Mouse (Mus musculus): ENCODE data around the gene Saxo1.

Saxo1 gene

DNA sequence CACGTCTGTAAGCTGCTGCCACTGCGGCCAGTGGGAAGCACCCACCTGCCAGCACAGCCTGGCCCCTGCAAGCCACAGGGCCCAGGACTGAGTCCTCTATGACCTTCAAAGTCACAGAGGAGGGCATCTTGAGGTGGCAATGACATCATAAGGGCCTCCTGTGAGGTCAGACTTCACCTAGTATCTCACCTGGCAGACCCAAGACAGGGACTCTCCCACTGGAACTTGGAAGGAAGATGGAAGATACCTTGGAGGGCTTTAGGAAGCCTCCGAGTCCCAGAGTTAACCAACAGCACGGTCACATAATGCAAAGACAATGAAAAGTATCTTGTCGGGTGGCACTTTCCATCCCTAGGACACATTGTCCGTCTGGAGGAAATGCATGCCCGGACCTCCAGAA is at the start of gene Saxo1:
Gene Saxo1 (minus strand): TSS at position 101 of the 400 bp plus-strand sequence.
- DNase-seq (ENCODE audit: low spot score) = no peak

DNA sequence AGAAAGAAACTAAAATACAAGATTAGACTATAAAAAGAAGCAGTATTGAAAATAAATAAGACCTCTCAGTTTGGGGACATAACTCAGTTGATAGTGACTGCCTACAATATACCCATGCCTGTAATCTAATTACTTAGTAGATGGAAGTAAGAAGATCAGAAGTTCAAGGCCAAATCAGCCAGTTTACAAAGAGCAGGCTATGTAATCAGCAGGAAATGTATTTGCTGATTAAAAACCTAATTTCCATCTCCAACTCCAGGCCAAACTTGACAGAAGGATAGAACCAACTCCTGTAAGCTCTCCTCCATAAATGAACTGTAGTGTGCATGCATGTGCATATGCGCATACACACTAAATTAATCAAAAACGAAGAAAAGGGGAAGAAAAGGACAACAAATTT is 33.2 kb upstream of the Saxo1 start:
- DNase-seq (ENCODE audit: low spot score) = no peak

- DNase-seq (ENCODE audit: low spot score) = no peak
Measured at GRCm38 (mm10) chr4:86588236-86588635, 30.1 kb upstream of the Saxo1 start.

DNA sequence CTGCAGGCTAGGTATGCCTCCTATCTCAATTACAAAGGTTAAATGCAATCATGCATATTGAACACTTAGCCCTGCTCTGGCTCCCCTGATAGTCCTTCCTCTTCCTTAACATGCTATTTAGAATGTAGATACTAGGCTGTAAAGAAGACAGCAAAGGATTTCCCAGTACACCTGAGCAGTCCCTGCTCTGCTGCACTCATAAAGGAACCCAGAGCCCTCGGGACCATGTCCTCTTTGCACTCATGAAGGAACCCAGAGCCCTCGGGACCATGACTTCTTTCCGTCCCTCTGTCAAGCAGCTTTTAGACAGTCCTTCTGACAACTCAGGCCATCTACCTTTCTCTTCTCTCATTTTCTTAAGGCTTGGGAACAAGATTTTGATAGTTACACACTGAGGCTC is 22.5 kb upstream of the Saxo1 start:
- no peak for DNase-seq (ENCODE audit: low spot score)

DNA sequence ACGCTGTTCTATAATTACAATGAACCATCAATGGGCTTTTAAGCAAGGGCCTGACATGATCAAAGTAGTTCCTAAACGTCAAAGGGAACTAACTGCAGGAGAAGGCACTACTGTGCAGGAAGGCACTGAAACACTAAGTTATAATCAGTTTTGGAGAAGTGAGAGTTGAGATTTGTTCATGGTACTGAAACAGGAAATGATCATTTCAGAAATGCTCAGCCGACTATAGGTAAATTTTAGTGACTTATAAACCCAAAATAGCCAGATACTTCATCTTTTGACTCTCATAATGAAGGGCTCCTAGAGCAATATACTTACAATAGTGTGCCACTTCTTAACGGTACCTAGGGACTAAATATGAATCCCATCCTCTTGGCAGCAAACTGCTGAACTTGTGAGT is 21.9 kb upstream of the Saxo1 start:
- DNase-seq (ENCODE audit: low spot score) = no peak

GRCm38 (mm10) chr4:86576630-86577225 is 18.6 kb upstream of the Saxo1 start:
- no peak for DNase-seq (ENCODE audit: low spot score)

DNA sequence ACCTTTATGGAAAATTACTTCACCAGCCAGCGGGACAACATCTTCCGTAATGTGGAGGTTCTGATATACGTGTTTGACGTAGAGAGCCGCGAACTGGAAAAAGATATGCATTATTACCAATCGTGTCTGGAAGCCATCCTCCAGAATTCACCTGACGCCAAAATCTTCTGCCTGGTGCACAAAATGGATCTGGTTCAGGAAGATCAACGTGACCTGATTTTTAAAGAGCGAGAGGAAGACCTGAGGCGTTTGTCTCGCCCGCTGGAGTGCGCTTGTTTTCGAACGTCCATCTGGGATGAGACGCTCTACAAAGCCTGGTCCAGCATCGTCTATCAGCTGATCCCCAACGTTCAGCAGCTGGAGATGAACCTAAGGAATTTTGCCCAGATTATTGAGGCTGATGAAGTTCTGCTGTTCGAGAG is 18.0 kb upstream of the Saxo1 start:
- DNase-seq (ENCODE audit: low spot score) = no peak

GRCm38 (mm10) chr4:86575283-86575983 is 17.3 kb upstream of the Saxo1 start, which contains the start of gene Rraga:
Gene Rraga, plus strand, starts transcription at chr4:86575668.
- peak; percentile 95 for DNase-seq (ENCODE audit: low spot score)

GRCm38 (mm10) chr4:86574939-86575282 is 16.8 kb upstream of the Saxo1 start:
- no peak for DNase-seq (ENCODE audit: low spot score)

DNA sequence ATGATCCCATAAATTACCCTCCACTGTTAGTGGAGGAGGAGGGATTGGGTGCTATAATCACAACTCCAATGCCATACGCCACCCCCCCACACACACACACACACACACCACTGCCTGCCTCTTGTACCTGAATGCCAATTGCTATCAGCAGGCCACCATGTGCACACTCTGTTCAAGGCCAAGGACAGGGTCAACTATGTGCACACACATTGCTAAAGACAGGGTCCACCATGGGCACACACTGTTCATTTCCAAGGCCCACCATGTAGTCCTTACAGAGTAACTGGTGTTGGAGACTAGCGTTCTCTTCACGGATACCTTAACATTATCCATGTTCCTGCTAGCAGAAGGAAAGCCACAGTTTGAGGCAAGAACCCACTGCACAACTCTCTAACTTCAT is 2.9 kb upstream of the Saxo1 start:
- no peak for DNase-seq (ENCODE audit: low spot score)

DNA sequence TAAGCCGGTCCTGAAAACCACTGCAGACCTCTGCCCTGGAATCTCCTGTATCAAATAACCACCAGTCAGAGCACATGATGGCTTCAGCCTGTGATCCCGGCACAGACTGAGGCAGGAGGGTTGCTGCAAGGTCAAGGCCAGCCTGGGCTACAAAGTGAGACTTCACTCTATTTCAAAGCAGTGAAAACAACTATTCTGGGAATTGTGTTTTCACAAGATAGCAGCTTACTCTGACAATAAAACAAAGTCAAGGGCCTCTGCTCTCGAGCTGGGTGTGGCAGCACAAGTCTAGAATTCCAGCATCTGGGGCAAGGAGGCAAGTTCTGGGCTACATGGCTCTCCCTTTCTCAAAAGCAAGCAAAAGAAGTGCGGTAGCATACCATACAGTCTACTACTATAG is 878 bp upstream of the Saxo1 start:
- DNase-seq (ENCODE audit: low spot score) = no peak

GRCm38 (mm10) chr4:86557371-86557770 is 757 bp downstream of the Saxo1 start:
- DNase-seq (ENCODE audit: low spot score) = no peak

DNA sequence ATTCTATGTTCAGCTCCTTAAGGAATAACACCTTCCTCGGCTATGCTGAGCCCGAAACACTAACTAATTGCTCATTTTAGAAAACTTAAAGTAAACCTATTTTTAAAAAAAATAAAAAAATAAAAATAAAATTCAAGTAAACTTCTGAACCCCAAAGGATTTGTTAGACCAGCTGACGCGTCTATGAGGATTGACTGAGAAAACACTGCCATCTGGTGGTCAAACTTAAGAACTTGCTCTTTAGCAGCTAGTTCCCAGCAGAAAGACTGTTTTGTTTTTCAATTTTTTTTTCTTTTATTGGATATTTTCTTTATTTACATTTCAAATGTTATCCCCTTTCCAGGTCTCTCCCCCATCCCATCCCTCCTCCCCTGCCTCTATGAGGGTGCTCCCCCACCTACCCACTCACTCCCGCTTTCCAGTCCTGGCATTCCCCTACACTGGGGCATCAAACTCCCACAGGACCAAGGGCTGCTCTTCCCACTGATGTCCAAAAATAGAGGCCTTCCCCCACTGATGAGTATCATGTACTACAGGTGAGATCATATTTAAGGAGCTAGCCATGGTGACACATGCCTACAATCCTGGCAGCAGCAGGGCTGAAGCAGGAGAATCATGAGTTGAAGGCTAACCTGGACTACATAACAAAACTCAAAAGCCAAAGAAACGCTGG is 3.0 kb downstream of the Saxo1 start:
- no peak for DNase-seq (ENCODE audit: low spot score)

DNA sequence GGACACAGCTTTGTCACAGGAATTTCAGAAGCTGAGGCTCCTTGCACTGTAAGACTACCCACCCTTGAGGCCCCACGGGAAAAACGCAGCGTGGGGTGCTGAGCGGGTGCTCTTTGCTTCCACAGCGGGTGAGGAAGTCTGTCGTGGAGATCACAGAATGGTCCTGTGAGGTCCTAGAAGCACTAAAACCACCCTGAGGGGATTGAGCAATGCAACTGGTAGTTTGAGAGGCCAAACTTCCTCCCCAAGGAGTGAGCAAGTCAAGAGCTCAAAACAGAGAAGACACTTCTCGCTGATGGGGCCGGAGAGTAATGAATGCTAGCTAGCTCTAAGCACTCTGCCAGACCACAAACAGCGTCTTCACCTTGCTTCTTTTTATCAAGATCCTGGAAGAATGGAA is 9.8 kb downstream of the Saxo1 start:
- DNase-seq (ENCODE audit: low spot score) = no peak

DNA sequence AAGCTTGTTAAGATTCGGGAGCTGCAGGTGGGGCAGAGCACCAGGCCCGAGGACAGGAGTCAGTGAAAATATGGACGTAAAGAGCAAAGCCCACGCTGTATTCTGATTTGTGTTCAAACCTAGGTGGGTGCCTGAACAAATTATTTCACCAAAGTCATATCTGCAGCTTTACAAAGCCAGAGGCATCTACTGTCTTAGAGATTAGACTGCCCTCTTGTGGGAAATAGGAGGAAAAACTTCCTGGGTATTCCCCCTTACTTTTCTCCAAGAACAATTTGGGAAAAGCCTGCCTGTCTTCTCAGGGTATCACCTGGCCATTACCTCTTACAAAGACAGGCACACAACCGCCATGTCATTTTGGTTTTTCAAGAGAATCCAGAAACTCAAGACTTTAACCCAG is 12.5 kb downstream of the Saxo1 start:
- DNase-seq (ENCODE audit: low spot score) = no peak

GRCm38 (mm10) chr4:86543999-86544398 is 14.1 kb downstream of the Saxo1 start:
- no peak for DNase-seq (ENCODE audit: low spot score)

DNA sequence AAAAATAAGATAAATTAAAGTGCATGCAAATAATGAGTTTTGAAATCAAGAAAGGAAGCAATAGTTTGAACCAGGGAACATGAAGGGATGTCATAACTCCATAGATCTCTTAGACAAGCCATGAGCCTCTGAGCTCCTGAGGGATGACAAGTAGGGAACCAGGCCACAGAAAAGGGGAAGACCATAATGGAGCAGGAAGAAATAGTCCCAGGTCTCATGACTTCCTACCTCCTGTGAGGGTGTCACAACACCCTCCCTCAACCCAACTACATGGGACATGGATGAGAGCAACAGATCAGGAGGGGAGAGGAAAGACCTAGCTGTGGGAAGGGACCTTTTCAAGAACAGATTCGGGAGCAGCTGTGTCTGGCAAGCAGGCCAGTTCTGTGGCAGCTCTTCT is 16.6 kb downstream of the Saxo1 start:
- no peak for DNase-seq (ENCODE audit: low spot score)

DNA sequence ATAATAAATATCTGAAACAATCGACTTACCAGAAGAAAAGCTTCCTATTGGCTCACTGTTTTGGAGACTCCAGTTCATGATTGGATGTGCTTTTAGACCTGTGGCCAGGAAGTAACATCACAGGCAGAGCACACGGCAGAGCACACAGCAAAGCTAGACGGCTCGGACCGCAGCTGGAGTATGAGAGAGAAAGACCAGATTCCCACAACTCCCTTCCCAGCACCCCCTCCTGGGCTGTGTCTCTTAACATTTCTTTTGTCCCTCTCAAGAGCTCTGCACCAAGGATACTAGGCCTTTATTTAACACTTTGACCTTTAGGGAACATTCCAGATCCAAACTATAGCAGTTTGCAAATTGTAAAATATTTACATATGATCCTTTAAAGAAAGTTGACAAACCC is 19.2 kb downstream of the Saxo1 start:
- DNase-seq (ENCODE audit: low spot score) = no peak

DNA sequence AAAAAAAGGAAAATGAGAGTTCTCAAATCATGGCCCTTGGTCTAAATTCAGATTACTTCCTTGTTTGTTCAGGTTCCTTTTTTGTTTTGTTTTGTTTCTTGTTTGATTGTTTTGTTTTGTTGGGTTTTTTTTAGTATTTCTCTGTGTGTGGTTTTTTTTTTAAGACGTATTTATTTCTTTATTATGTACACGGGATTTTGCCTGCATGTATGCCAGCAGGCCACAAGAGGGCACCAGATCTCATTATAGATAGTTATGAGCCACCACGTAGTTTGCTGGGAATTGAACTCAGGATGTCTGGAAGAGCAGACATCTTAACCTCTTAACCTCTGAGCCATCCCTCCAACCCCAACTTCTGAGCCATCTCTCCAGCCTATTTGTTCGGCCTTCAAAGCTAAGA is 20.2 kb downstream of the Saxo1 start:
- no peak for DNase-seq (ENCODE audit: low spot score)

DNA sequence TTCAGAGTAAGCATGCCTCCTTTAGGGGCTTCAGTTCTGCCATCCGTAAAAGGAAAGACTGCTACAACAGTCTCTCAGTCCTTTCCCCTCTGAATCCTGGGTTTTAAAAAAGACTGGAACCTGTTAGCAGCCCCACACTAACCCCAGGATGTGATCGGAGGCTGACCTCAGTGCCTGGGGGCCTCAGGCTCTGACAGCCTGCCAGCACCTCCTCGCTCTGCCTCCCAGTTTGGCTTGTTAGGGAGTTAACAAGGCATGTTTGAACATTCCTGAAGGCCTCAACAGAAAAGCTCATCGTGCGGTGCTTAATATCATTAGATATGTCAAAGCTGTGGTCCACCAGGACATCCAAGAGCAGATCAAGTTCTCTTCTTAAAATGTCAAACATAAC is 24.0 kb downstream of the Saxo1 start:
- no peak for DNase-seq (ENCODE audit: low spot score)

DNA sequence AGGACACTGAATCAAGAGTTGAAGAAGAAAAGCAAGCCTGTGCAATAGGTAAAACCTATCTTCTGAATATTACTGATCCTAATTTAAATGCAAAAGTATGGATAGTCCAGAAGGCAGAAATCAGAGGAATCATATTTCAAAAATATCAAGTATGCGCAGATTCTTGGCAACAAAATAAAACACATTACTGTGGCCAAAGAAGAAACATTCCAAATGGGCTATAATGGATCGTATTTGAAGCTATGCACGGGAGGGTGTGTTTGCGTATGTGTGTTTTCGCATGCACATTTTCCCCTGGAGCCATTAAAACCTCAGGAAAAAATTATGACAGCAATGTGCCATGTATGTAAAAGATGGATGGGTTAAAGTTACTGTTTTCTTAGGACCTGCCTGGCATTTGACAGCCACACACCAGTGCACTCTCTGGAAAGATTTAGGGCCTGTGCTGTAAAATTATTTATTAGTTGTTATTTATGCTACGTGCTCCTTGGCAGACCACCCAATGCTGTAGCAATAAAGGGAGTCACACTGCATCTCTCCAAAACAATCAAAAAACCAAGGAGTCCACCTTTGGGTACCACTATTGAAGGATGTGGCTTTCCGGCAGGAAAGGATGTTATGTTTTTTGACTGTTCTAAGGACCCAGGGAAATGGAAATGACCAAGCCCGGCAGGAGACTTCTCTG is 24.6 kb downstream of the Saxo1 start:
- no peak for DNase-seq (ENCODE audit: low spot score)

GRCm38 (mm10) chr4:86529161-86529560 is 29.0 kb downstream of the Saxo1 start:
- no peak for DNase-seq (ENCODE audit: low spot score)

All from layer of hippocampus, adult 11-12 months (tissue).